Mouse (Mus musculus): ENCODE measurements at regions not wholly inside any gene's neighbourhood (a gene's known extent, or its start where the extent isn't known, plus 50 kb on each side); places are given as distances from the start of the nearest gene placed in this dataset.

GRCm38 (mm10) chr13:112114741-112115201, 173.5 kb upstream of the Ankrd55 start:
- 72% methylated on average over 7 of the region's 7 CpGs for WGBS
- no peaks in the 10 kb centered on the region for H3K27me3 ChIP-seq (replicated peaks)
- no peak for ATAC-seq (ENCODE audit: insufficient number of reproducible peaks, low FRiP score)
- no peaks in the 10 kb centered on the region for H3K36me3 ChIP-seq
- H3K9me3 ChIP-seq (replicated peaks): no peaks in the 10 kb centered on the region
- H3K4me2 ChIP-seq: no peak overlapping the region
- H3K4me1 ChIP-seq (replicated peaks): peaks cover 14% of the 10 kb centered on the region
- H3K27ac ChIP-seq (ENCODE audit: poor library complexity, severe bottlenecking): no peak overlapping the region
- H3K9ac ChIP-seq: no peak overlapping the region
- H3K4me3 ChIP-seq: no peak overlapping the region

DNA sequence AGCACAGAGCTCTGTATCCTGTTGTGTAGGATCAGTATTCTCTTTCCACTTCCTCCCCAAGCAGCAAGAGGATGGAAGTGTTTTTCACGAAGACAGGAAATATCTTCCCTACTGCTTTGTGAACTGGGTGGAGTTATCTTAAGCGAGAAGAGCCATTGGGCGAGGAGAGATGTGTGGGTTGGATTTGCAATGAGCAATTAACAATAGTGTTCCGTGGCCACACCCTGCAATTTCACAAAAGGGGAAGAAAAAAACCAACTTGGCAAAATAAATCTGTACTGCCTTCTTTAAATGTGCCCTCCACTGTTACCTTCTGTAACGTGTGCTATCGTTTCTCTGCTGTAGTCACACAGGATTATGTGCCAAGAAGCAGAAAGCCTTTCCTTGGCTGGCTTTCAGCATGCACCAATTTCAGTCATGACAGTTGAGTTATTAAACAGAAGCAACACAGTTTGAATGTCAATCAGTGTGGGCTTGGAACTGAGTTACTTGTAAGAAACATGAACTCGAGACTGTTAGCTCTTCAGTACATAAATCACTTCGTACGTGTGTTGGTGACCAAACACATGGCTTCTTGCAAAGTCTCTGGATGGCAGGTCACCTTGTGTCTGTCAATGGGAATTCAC, 172.0 kb upstream of the Ankrd55 start:
- H3K27me3 ChIP-seq (replicated peaks): no peaks in the 10 kb centered on the region
- 58% methylated on average over 9 of the region's 9 CpGs for WGBS

DNA sequence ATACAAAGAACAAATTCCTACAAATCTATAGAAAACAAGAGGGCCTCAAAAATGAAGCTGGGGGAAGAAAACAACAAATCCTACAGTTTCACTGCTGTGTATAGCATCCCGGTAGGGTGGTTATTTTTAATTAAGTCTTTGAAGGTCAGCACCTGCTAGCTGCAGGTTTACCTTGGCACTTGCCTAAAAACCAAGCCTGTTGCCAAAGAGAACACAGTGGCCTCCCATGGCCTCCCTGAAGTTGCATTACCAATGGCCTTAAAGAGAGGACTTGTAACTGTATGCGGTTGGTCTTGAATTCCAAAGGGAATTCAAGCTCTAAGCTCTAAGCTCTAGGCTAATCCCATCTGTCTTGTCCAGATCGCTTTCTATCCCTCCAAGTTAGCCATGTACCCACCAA, 169.7 kb upstream of the Ankrd55 start:
- Histone ChIP-seq H3K4me1 (replicated peaks) (peaks cover 36% of the 10 kb centered on the region), H3K4me3 (no peak overlapping the region), H3K9ac (no peak overlapping the region), H3K9me3 (replicated peaks) (no peaks in the 10 kb centered on the region), H3K36me3 (no peaks in the 10 kb centered on the region), H3K4me2 (no peak overlapping the region), H3K27me3 (replicated peaks) (no peaks in the 10 kb centered on the region), H3K27ac (ENCODE audit: poor library complexity, severe bottlenecking) (no peak overlapping the region)
- ATAC-seq (ENCODE audit: insufficient number of reproducible peaks, low FRiP score): no peak
- WGBS: 87% methylated on average over 3 of the region's 3 CpGs

More for the DNA sequence above, 172.0 kb upstream of the Ankrd55 start:
- Histone ChIP-seq H3K4me1 (replicated peaks) (peaks cover 28% of the 10 kb centered on the region), H3K9ac (no peak overlapping the region), H3K9me3 (replicated peaks) (no peaks in the 10 kb centered on the region), H3K36me3 (no peaks in the 10 kb centered on the region), H3K27ac (ENCODE audit: poor library complexity, severe bottlenecking) (0 out of 2 replicates have a peak overlapping the region, but pooled peaks have one; percentile 24), H3K4me3 (no peak overlapping the region), H3K4me2 (no peak overlapping the region)
- peak; percentile 12; the same call in 1 of the 2 replicates for ATAC-seq (ENCODE audit: insufficient number of reproducible peaks, low FRiP score)

GRCm38 (mm10) chr13:112119611-112120041, 168.6 kb upstream of the Ankrd55 start:
- H3K9me3 ChIP-seq (replicated peaks): no peaks in the 10 kb centered on the region
- H3K9ac ChIP-seq: 0 out of 2 replicates have a peak overlapping the region, but pooled peaks have one; percentile 11
- H3K4me2 ChIP-seq: peak overlapping the region; percentile 3; the same call in 1 of the 2 replicates
- WGBS: 43% methylated on average over 11 of the region's 11 CpGs
- no peaks in the 10 kb centered on the region for H3K36me3 ChIP-seq
- H3K27ac ChIP-seq (ENCODE audit: poor library complexity, severe bottlenecking): peak overlapping the region; percentile 53
- ATAC-seq (ENCODE audit: insufficient number of reproducible peaks, low FRiP score): no peak
- H3K4me3 ChIP-seq: no peak overlapping the region
- no peaks in the 10 kb centered on the region for H3K27me3 ChIP-seq (replicated peaks)
- peaks cover 36% of the 10 kb centered on the region for H3K4me1 ChIP-seq (replicated peaks)

GRCm38 (mm10) chr13:112120346-112120745, 167.9 kb upstream of the Ankrd55 start:
- no peak overlapping the region for H3K9ac ChIP-seq
- H3K4me3 ChIP-seq: no peak overlapping the region
- H3K4me1 ChIP-seq (replicated peaks): peaks cover 36% of the 10 kb centered on the region
- peak overlapping the region; percentile 3; the same call in 1 of the 2 replicates for H3K4me2 ChIP-seq
- no peaks in the 10 kb centered on the region for H3K27me3 ChIP-seq (replicated peaks)
- WGBS: 56% methylated on average over 4 of the region's 4 CpGs
- H3K27ac ChIP-seq (ENCODE audit: poor library complexity, severe bottlenecking): peak overlapping the region; percentile 53
- no peak for ATAC-seq (ENCODE audit: insufficient number of reproducible peaks, low FRiP score)
- H3K36me3 ChIP-seq: no peaks in the 10 kb centered on the region
- H3K9me3 ChIP-seq (replicated peaks): no peaks in the 10 kb centered on the region

GRCm38 (mm10) chr13:112121110-112121509, 167.1 kb upstream of the Ankrd55 start:
- Histone ChIP-seq H3K4me1 (replicated peaks) (peaks cover 36% of the 10 kb centered on the region), H3K9me3 (replicated peaks) (no peaks in the 10 kb centered on the region), H3K9ac (no peak overlapping the region), H3K4me3 (no peak overlapping the region), H3K36me3 (no peaks in the 10 kb centered on the region), H3K4me2 (no peak overlapping the region), H3K27me3 (replicated peaks) (no peaks in the 10 kb centered on the region), H3K27ac (ENCODE audit: poor library complexity, severe bottlenecking) (peak overlapping the region; percentile 53; the same call in 1 of the 2 replicates)
- ATAC-seq (ENCODE audit: insufficient number of reproducible peaks, low FRiP score): no peak
- WGBS: 64% methylated on average over 9 of the region's 9 CpGs

- Histone ChIP-seq H3K9ac (no peak overlapping the region), H3K4me1 (replicated peaks) (peaks cover 26% of the 10 kb centered on the region), H3K27me3 (replicated peaks) (no peaks in the 10 kb centered on the region), H3K4me2 (no peak overlapping the region), H3K4me3 (no peak overlapping the region), H3K36me3 (no peaks in the 10 kb centered on the region), H3K27ac (ENCODE audit: poor library complexity, severe bottlenecking) (no peak overlapping the region), H3K9me3 (replicated peaks) (no peaks in the 10 kb centered on the region)
- 67% methylated on average over 9 of the region's 9 CpGs for WGBS
- ATAC-seq (ENCODE audit: insufficient number of reproducible peaks, low FRiP score): no peak
These were observed 165.3 kb upstream of the Ankrd55 start for GRCm38 (mm10) chr13:112122842-112123373.

GRCm38 (mm10) chr13:112125769-112126469, 162.3 kb upstream of the Ankrd55 start:
- WGBS: 74% methylated on average over 14 of the region's 14 CpGs
- ATAC-seq (ENCODE audit: insufficient number of reproducible peaks, low FRiP score): no peak

DNA sequence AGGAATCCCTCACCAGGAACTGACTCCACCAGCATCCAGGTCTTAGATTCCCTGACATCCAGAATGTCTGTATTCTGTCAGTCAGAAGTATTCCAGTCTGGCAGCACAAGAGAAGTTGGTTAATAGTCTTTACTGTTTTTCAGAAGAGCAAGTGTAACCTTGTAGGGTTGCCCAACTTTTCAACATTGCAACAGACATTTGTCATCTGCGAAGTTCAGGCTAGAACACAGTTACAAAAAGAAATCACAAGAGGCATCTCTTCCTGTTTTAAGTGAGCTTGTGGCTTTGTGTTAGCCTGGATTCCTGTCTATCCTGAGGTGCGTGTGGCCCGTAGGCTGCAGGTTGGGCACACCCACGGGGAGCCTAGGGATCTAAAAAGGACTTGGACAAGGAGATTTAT, 158.0 kb upstream of the Ankrd55 start:
- 77% methylated on average over 4 of the region's 4 CpGs for WGBS
- no peak for ATAC-seq (ENCODE audit: insufficient number of reproducible peaks, low FRiP score)
- Histone ChIP-seq H3K4me3 (no peak overlapping the region), H3K4me1 (replicated peaks) (0 out of 2 replicates have a peak, but pooled peaks cover 4% of the 10 kb centered on the region), H3K27me3 (replicated peaks) (no peaks in the 10 kb centered on the region), H3K9ac (no peak overlapping the region), H3K27ac (ENCODE audit: poor library complexity, severe bottlenecking) (no peak overlapping the region), H3K4me2 (no peak overlapping the region), H3K36me3 (no peaks in the 10 kb centered on the region), H3K9me3 (replicated peaks) (no peaks in the 10 kb centered on the region)

More at GRCm38 (mm10) chr13:112125769-112126469, 162.3 kb upstream of the Ankrd55 start:
- H3K4me3 ChIP-seq: no peak overlapping the region
- H3K27ac ChIP-seq (ENCODE audit: poor library complexity, severe bottlenecking): no peak overlapping the region
- no peaks in the 10 kb centered on the region for H3K36me3 ChIP-seq
- H3K4me2 ChIP-seq: no peak overlapping the region
- H3K9ac ChIP-seq: no peak overlapping the region
- H3K4me1 ChIP-seq (replicated peaks): peaks cover 11% of the 10 kb centered on the region
- no peaks in the 10 kb centered on the region for H3K9me3 ChIP-seq (replicated peaks)
- H3K27me3 ChIP-seq (replicated peaks): no peaks in the 10 kb centered on the region

DNA sequence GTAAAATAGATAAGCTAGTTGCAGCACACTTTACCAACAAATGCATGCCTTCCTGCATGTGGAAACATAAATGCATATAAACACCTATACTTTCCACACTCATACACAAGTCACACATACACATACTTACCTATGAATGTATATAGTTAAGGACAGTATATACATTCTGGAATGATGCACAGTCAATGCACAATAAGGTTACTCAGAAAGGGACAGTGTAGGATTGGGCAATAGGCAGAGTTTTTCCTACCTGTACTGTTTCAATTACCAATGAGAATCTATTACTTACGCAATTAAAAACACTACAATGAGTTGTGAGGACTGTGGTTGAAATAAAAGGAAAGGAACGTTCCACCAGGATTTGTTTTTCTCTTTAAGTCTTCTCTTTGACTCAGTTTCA, 157.5 kb upstream of the Ankrd55 start:
- Histone ChIP-seq H3K9me3 (replicated peaks) (no peaks in the 10 kb centered on the region), H3K4me1 (replicated peaks) (0 out of 2 replicates have a peak, but pooled peaks cover 4% of the 10 kb centered on the region), H3K36me3 (no peaks in the 10 kb centered on the region), H3K4me2 (no peak overlapping the region), H3K9ac (no peak overlapping the region), H3K27me3 (replicated peaks) (no peaks in the 10 kb centered on the region), H3K27ac (ENCODE audit: poor library complexity, severe bottlenecking) (no peak overlapping the region), H3K4me3 (no peak overlapping the region)
- WGBS: 82% methylated on average over 2 of the region's 2 CpGs
- no peak for ATAC-seq (ENCODE audit: insufficient number of reproducible peaks, low FRiP score)

- H3K9me3 ChIP-seq (replicated peaks): no peaks in the 10 kb centered on the region
- H3K27me3 ChIP-seq (replicated peaks): no peaks in the 10 kb centered on the region
- H3K4me1 ChIP-seq (replicated peaks): 0 out of 2 replicates have a peak, but pooled peaks cover 4% of the 10 kb centered on the region
- no peak for ATAC-seq (ENCODE audit: insufficient number of reproducible peaks, low FRiP score)
- H3K4me2 ChIP-seq: no peak overlapping the region
- H3K4me3 ChIP-seq: no peak overlapping the region
- no peak overlapping the region for H3K27ac ChIP-seq (ENCODE audit: poor library complexity, severe bottlenecking)
- WGBS: 72% methylated on average over 12 of the region's 12 CpGs
- no peak overlapping the region for H3K9ac ChIP-seq
- H3K36me3 ChIP-seq: no peaks in the 10 kb centered on the region
These were observed 157.1 kb upstream of the Ankrd55 start for GRCm38 (mm10) chr13:112131191-112131590.
